Mouse (Mus musculus): Measurements from ENCODE around the gene Tmem109.
A peak's percentile ranks its signal among the peaks of the same experiment; 100 is the strongest.

The Tmem109 gene

DNA sequence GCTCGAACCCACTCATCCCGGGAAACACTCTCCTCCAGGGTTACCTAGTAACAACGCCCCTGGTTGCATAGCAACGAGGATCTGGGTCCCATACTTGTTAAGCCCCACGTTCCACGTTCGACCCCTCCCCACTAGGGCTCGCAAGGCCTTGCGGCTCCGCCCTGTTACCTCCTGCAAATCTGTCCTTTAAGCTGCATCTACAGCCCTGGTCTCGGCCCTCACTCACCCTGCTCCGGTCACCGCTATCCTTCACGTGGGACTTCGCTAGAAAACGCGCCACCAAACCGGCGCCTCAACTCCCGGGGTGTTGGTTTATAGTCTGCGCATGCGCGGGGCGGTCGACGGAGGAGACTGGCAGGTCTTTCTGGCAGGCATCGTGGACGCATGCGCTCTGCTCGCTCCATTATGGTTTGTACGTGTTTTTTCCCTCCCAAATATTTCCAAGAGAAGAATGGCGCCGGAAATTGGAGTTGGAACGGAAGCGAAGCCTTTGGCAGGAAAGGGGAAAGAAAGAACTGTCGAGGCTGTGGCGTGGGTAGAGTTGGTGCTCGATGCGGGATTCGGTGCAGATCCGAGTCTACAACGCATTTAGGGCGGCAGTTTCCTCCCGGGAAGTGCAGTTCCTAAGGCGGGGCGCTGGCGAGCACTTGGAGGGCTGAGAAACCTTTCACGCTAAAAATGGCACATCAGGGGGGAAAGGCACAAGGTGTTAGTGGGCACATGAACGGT is at the start of gene Tmem109:
TSS of gene Tmem109 (minus strand) at position 576 of the 729 bp plus-strand sequence.
- DNase-seq (ENCODE audit: low spot score), result peak; percentile 98

DNA sequence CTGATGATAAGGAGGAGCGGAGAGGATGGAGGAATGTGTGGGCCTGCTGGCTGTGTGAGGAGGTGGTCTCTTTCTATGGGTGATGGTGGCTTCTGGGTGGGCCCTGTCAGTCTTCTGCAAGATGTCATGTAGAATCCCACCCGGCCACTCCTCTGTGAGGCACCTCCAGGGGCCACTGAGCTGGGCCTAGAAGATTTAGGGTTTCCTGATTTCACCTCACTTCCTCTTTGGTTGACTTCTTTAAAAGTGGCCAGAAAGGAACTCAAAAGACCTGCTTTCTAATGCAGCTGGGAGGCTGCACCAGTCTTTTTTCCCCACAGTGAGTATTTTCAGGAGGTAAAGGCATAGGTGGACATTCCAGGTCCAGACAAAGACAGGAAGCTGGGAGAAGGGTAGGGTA is 48.8 kb upstream of the Tmem109 start:
- no peak for DNase-seq (ENCODE audit: low spot score)

DNA sequence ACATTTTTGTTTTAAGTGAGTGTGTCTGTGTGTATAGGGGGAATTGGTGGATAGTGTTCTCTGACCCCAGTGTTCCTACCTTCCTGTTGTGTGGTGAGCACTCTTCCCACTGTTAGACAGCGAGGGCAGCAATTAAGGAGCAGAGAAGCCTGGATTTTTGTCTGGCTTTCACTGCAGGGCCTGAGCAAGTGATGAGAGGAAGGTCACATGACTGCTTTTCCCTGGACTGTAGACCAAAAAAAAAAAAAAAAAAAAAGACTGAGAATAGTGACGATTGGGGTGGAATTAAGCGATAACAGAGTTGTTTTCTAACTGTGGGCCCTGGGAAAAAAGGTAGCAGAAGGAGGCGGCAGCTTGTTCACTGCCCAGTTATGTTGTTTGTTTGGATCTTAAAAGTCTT is 44.9 kb upstream of the Tmem109 start:
- DNase-seq (ENCODE audit: low spot score), result no peak

GRCm38 (mm10) chr19:10926123-10926621 is 44.4 kb upstream of the Tmem109 start:
- DNase-seq (ENCODE audit: low spot score), result no peak

DNA sequence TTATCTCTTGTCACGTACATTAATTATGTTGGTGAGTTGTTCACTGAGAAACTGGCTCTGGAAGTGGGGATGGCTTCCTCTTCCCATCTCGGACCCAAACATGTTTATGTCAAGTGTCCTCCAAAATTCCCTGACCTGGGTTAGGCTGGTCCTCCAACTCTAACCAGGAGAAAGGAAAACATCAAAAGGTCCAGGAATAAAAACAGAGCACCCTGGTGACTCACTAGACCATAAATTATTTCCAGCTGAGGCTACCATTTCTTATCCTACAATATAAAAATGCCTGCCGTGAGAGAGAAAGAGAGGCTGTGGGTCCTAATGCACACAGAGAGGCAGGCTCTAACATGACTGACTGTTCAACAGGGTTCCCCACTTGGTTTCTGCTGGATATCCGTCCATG is 42.4 kb upstream of the Tmem109 start:
- no peak for DNase-seq (ENCODE audit: low spot score)

GRCm38 (mm10) chr19:10921058-10921457 is 39.3 kb upstream of the Tmem109 start:
- no peak for DNase-seq (ENCODE audit: low spot score)

- no peak for DNase-seq (ENCODE audit: low spot score)
Measured at GRCm38 (mm10) chr19:10920532-10920931, 38.7 kb upstream of the Tmem109 start, which contains the start of gene Zp1. Gene Zp1 (minus strand): TSS chr19:10920632.

DNA sequence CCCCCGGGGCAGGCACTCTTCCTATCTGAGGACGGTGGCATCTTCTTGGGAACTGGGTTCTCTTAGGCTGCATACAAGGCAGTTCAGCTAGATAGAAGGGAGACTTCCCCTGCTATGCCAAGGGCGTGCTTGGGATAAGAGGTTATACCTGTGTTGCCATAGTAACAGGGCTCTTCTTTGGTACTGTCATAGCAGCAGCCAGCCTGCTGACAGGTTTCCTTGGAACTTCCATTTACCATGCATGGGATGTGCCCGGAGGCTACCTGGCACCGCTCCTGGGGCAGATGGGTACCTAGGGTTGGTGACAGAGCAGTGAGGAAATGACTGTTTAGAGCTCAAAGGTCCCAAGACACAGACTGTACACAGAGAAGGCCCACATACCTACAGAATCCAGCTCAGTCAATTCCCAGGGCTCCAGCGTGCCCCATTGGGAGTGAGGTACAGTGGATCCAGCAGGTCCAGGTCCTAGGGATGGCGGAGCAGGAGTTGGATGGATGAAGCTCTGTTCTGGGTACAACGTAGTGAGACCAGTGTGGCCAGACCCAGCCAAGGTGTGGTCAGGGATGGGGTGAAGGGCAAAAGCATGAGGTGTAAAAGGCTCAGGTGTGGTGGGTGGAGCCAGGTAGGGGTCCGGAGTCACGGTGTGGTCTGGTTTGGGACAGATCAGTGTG is 36.7 kb upstream of the Tmem109 start:
- no peak for DNase-seq (ENCODE audit: low spot score)

DNA sequence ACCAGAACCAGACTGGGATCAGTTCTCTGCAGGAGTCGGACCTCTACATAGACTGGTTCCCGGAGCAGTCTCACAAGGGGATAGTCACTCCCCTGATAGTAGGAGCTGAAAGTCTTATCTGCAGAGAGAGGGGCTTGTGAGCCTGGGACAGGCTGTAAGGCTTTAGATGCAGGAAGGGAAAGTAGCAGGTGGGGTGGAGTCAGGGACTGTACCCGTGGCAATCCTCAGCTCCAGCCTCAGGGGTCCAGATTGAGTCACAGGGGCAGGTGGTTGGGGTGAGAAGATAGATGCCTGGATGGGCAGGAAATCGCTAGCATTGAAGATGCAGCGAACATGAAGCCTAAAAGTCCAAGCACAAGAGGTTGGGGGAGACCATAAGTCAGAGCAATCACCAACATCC is 34.7 kb upstream of the Tmem109 start:
- DNase-seq (ENCODE audit: low spot score), result no peak

GRCm38 (mm10) chr19:10914870-10915269 is 33.1 kb upstream of the Tmem109 start:
- DNase-seq (ENCODE audit: low spot score), result no peak

- DNase-seq (ENCODE audit: low spot score), result no peak
Measured at GRCm38 (mm10) chr19:10914291-10914690, 32.5 kb upstream of the Tmem109 start.

DNA sequence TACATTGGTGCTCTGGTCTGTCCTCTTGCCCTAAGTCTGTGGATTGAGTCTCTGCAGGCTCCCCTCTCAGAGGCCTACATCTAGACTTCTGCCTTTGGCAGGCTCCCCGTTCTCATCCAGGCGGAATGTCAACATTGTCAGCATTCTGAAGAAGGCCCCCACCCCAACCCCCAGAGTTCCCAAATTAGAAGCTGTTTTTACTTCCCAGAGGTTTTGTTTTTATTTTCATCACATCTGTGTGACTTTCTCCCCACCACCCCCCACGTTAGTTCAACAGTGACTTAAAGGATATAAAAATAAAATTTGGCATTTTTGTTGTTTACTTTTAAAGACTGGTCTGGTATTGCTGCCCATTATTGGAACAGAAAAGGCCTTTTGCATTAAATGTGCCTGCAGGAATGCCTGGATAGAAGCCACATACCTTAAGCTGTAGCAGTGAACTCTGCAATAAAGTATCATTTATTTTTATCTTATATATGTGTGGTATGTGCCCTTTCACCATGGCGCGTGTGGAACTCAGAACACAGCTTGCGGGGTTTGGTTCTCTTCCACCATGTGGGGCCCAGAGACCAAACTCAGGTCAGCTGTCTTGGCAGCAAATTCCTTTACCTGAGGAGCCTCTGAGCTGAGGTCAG is 27.4 kb upstream of the Tmem109 start:
- DNase-seq (ENCODE audit: low spot score), result peak; percentile 78

DNA sequence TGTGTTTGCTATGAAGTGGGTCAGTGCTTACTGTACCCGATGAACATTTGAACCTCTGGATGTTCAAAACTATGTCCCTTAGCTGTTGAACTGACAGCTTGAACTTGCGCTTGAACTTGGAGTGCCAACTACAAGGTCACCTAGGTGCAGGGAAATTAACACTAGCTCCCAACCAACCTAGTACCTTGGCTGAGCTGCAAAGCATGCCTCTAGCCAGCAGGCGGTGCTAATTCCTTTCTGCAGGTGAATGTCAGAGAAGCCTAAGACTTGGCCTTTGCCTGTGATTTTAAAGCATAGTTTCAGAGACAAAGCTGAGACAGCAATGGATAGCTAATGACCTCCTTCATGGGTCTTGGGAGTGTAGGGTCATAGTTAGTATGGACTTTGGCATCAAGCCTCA is 26.1 kb upstream of the Tmem109 start:
- peak; percentile 76 for DNase-seq (ENCODE audit: low spot score)

DNA sequence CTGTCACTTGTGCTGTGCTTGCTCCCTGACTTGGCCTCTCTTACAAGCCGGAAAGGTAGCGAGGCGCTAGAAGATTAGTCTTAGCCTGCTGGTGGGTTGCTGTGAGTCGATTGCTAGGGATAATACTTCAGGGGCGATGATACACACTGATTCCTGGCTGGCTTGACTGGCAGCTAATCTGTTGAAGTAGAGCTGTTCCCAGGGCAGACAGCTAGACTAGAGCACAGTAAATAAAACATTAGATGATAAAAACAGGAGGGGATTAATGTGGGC is 23.9 kb upstream of the Tmem109 start:
- no peak for DNase-seq (ENCODE audit: low spot score)

DNA sequence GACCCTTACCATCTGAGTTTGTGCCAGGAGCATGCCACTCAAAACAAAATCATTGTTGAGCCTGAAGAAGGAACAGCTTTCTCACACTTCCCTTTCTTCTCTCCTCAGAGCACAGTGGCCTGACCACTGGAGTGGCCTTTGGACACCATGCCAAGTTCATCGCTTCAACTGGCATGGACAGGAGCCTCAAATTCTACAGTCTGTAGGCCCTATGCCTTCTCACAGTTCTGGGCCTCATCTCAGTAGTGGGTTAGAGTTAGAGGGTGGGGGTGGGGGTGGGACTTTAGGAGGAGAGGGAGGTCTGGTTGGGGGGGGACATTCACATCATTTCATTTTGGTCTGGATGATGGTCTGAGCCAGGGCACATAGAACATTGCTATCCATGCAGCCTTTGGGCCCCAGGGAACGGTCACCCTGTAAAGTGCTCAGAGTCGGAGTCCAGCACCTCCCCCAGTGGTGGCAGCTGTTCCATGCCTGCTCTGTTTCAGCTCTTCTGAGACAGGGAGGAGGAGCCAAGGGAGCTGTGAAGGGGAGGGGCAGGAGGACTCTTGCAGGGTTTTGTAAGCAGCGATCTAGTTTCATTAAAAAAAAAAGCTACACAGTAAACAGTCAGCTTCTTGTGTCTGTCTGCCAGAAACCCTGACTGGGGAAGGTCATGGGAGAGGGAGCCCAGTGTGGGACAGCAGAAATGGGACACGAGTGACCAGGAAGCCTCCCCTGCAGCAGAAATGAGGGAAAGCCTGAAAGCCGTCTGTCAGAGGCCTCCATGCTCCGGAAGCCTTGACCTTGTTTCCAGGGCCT is 23.3 kb upstream of the Tmem109 start:
- DNase-seq (ENCODE audit: low spot score), result peak; percentile 95

DNA sequence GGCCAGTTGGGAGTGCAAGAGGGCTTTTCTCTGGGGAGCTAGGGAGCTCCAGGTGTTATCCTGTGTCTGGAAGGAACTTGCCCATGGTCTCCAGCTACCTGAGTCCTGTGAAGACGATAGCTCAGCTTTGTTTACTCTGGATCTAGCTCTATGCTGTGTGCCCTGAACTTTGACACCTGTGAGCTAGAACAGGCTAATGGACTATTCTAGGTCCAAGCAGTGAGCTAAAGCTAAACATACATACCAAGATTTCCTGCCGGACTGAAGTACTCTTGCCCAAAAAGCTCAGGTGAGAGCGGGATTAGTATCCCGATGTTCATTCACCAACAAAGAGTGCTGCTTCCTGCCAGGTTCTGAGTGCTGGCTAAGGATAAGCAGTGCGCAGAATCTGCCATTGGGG is 22.7 kb upstream of the Tmem109 start:
- DNase-seq (ENCODE audit: low spot score), result no peak

DNA sequence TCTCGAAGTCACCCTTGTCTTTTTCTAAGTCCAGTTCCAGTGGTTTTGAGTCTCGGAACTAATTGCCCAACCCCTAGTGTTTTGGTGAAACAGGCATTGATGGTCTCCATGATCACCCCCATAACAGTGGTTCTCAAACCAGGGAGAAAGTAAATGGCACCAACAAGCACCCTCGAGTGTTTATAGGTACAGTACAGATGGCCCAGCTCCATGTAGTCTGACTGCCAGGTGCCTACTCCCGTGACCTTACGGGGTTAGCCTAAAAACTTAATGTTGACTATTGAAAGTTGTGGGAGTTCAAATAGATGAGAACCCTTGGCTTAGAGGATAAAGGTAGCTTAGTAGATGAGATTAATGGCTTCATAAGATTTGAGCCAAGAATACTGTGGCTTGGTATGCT is 19.2 kb upstream of the Tmem109 start:
- no peak for DNase-seq (ENCODE audit: low spot score)

- no peak for DNase-seq (ENCODE audit: low spot score)
Measured at GRCm38 (mm10) chr19:10900315-10900714, 18.5 kb upstream of the Tmem109 start.

- DNase-seq (ENCODE audit: low spot score), result no peak
Measured at GRCm38 (mm10) chr19:10897491-10897890, 15.7 kb upstream of the Tmem109 start.

- DNase-seq (ENCODE audit: low spot score), result no peak
Measured at GRCm38 (mm10) chr19:10896849-10897248, 15.0 kb upstream of the Tmem109 start.

GRCm38 (mm10) chr19:10895708-10896107 is 13.9 kb upstream of the Tmem109 start:
- peak; percentile 64 for DNase-seq (ENCODE audit: low spot score)

- peak; percentile 99 for DNase-seq (ENCODE audit: low spot score)
Measured at GRCm38 (mm10) chr19:10895016-10895528, 13.3 kb upstream of the Tmem109 start, which contains the start of gene Prpf19. Gene Prpf19 (plus strand): TSS chr19:10895231.

Data from adipocyte (in vitro differentiated cells).